Mouse (Mus musculus): Measurements from ENCODE around the gene Tiam1. TPM values are rescaled to one million over a fixed set of nuclear protein-coding genes. Genes with fewer than 3 reads are reported as not detected.
A peak's percentile ranks its signal among the peaks of the same experiment; 100 is the strongest.

Tiam1 gene
- polyA plus RNA-seq, 2 experiments = 1.6 to 4.2 TPM

- Histone ChIP-seq H3K4me2 (ENCODE audit: low read depth) (no peak overlapping the region), H3K4me3 (ENCODE audit: insufficient read depth in 1 of 2, low read depth in 2 of 2, low read length in 2 of 2) (no peak overlapping the region), H3K9me3 (ENCODE audit: control insufficient read depth, low read length) (no peaks in the 10 kb centered on the region), H3K36me3 (replicated peaks; ENCODE audit: control insufficient read depth, insufficient read depth, low read depth) (no peaks in the 10 kb centered on the region), H3K27ac (no peak overlapping the region), H3K4me1 (replicated peaks; ENCODE audit: control insufficient read depth in 2 of 2, insufficient read depth in 2 of 2, low read length in 1 of 2) (peaks cover 17 to 35% of the 10 kb centered on the region in 2 experiments), H3K27me3 (ENCODE audit: control insufficient read depth, insufficient read depth, low read length) (no peaks in the 10 kb centered on the region), H3K9ac (replicated peaks) (no peak overlapping the region)
- WGBS (ENCODE audit: insufficient replicate concordance) = 60% methylated on average over 8 of the region's 8 CpGs
- DNase-seq (ENCODE audit: low read depth in 3 of 3, low spot score in 3 of 3) = no peak
- no peak for TF ChIP-seq EP300 (IDR thresholded peaks at IDR 0.05; ENCODE audit: low read depth)
- no peak for ATAC-seq (ENCODE audit: insufficient read depth)
Measured at GRCm38 (mm10) chr16:90045611-90046010, 98.0 kb downstream of the Tiam1 start.

- no peaks in the 10 kb centered on the region for H3K36me3 ChIP-seq (replicated peaks; ENCODE audit: control insufficient read depth, insufficient read depth, low read depth)
- DNase-seq (ENCODE audit: low read depth in 3 of 3, low spot score in 3 of 3) = peak; percentile 65 to 71 (median 67)
- H3K9me3 ChIP-seq (ENCODE audit: control insufficient read depth, low read length) = no peaks in the 10 kb centered on the region
- ATAC-seq (ENCODE audit: insufficient read depth) = peak; percentile 89
- no peak for TF ChIP-seq CTCF (IDR thresholded peaks at IDR 0.05; ENCODE audit: low read depth)
- TF ChIP-seq EP300 (IDR thresholded peaks at IDR 0.05; ENCODE audit: low read depth) = peak; percentile 79
- peak overlapping the region; percentile 74 for H3K27ac ChIP-seq
- H3K4me2 ChIP-seq (ENCODE audit: low read depth) = peak overlapping the region; percentile 67
- H3K9ac ChIP-seq (replicated peaks) = peak overlapping the region; percentile 43
- H3K4me3 ChIP-seq (ENCODE audit: insufficient read depth in 1 of 2, low read depth in 2 of 2, low read length in 2 of 2) = peak overlapping the region; percentile 41 to 63
- H3K27me3 ChIP-seq (ENCODE audit: control insufficient read depth, insufficient read depth, low read length) = no peaks in the 10 kb centered on the region
- 9% methylated on average over 21 of the region's 21 CpGs for WGBS (ENCODE audit: insufficient replicate concordance)
- peaks cover 17 to 34% of the 10 kb centered on the region in 2 experiments for H3K4me1 ChIP-seq (replicated peaks; ENCODE audit: control insufficient read depth in 2 of 2, insufficient read depth in 2 of 2, low read length in 1 of 2)
Measured at GRCm38 (mm10) chr16:90044004-90044754, 99.4 kb downstream of the Tiam1 start.

GRCm38 (mm10) chr16:90042874-90043273 lies 100.7 kb downstream of the Tiam1 start:
- Histone ChIP-seq H3K4me3 (ENCODE audit: insufficient read depth in 1 of 2, low read depth in 2 of 2, low read length in 2 of 2) (no peak overlapping the region), H3K36me3 (replicated peaks; ENCODE audit: control insufficient read depth, insufficient read depth, low read depth) (no peaks in the 10 kb centered on the region), H3K27ac (no peak overlapping the region), H3K4me2 (ENCODE audit: low read depth) (no peak overlapping the region; the same call in 1 of the 2 replicates), H3K9me3 (ENCODE audit: control insufficient read depth, low read length) (no peaks in the 10 kb centered on the region), H3K9ac (replicated peaks) (no peak overlapping the region), H3K4me1 (replicated peaks; ENCODE audit: control insufficient read depth in 2 of 2, insufficient read depth in 2 of 2, low read length in 1 of 2) (peaks cover 17 to 33% of the 10 kb centered on the region in 2 experiments), H3K27me3 (ENCODE audit: control insufficient read depth, insufficient read depth, low read length) (no peaks in the 10 kb centered on the region)
- TF ChIP-seq EP300 (IDR thresholded peaks at IDR 0.05; ENCODE audit: low read depth) (no peak), CTCF (IDR thresholded peaks at IDR 0.05; ENCODE audit: low read depth) (no peak)
- 71% methylated on average over 10 of the region's 10 CpGs for WGBS (ENCODE audit: insufficient replicate concordance)
- no peak for DNase-seq (ENCODE audit: low read depth in 3 of 3, low spot score in 3 of 3)
- no peak for ATAC-seq (ENCODE audit: insufficient read depth)

GRCm38 (mm10) chr16:90042386-90042785 lies 101.2 kb downstream of the Tiam1 start:
- whole genome bisulfite sequencing (ENCODE audit: insufficient replicate concordance) = 55% methylated on average over 10 of the region's 10 CpGs
- H3K36me3 ChIP-seq (replicated peaks; ENCODE audit: control insufficient read depth, insufficient read depth, low read depth) = no peaks in the 10 kb centered on the region
- H3K4me2 ChIP-seq (ENCODE audit: low read depth) = no peak overlapping the region
- no peaks in the 10 kb centered on the region for H3K9me3 ChIP-seq (ENCODE audit: control insufficient read depth, low read length)
- H3K27ac ChIP-seq = no peak overlapping the region
- H3K4me3 ChIP-seq (ENCODE audit: insufficient read depth in 1 of 2, low read depth in 2 of 2, low read length in 2 of 2) = no peak overlapping the region
- H3K27me3 ChIP-seq (ENCODE audit: control insufficient read depth, insufficient read depth, low read length) = no peaks in the 10 kb centered on the region
- ATAC-seq (ENCODE audit: insufficient read depth) (no peak), DNase-seq (ENCODE audit: low read depth in 3 of 3, low spot score in 3 of 3) (no peak)
- no peak for TF ChIP-seq CTCF (IDR thresholded peaks at IDR 0.05; ENCODE audit: low read depth)
- no peak for TF ChIP-seq EP300 (IDR thresholded peaks at IDR 0.05; ENCODE audit: low read depth)
- H3K4me1 ChIP-seq (replicated peaks; ENCODE audit: control insufficient read depth in 2 of 2, insufficient read depth in 2 of 2, low read length in 1 of 2) = peaks cover 17 to 30% of the 10 kb centered on the region in 2 experiments
- H3K9ac ChIP-seq (replicated peaks) = no peak overlapping the region

- Histone ChIP-seq H3K4me3 (ENCODE audit: insufficient read depth in 1 of 2, low read depth in 2 of 2, low read length in 2 of 2) (no peak overlapping the region), H3K27ac (no peak overlapping the region), H3K9ac (replicated peaks) (no peak overlapping the region), H3K9me3 (ENCODE audit: control insufficient read depth, low read length) (no peaks in the 10 kb centered on the region), H3K4me2 (ENCODE audit: low read depth) (no peak overlapping the region), H3K4me1 (replicated peaks; ENCODE audit: control insufficient read depth in 2 of 2, insufficient read depth in 2 of 2, low read length in 1 of 2) (peaks cover 17 to 33% of the 10 kb centered on the region in 2 experiments), H3K27me3 (ENCODE audit: control insufficient read depth, insufficient read depth, low read length) (no peaks in the 10 kb centered on the region), H3K36me3 (replicated peaks; ENCODE audit: control insufficient read depth, insufficient read depth, low read depth) (no peaks in the 10 kb centered on the region)
- no peak for ATAC-seq (ENCODE audit: insufficient read depth)
- no peak for DNase-seq (ENCODE audit: low read depth in 3 of 3, low spot score in 3 of 3)
- no peak for TF ChIP-seq CTCF (IDR thresholded peaks at IDR 0.05; ENCODE audit: low read depth)
- no peak for TF ChIP-seq EP300 (IDR thresholded peaks at IDR 0.05; ENCODE audit: low read depth)
- WGBS (ENCODE audit: insufficient replicate concordance) = 43% methylated on average over 8 of the region's 8 CpGs
Measured at GRCm38 (mm10) chr16:90040771-90041364, 102.7 kb downstream of the Tiam1 start.

Measured in liver, embryonic 14.5 days (tissue).